Mouse (Mus musculus) embryonic facial prominence, embryonic 14.5 days (tissue): ENCODE measurements around the gene Hdc. TPM values are rescaled to one million over a fixed set of nuclear protein-coding genes. Genes with fewer than 3 reads are reported as not detected.

Experiments used
- ATAC-seq: fragments of 200-750 bp; cut with Nextera tagmentation; 2 replicates; pipeline ENCODE4 v1.8.0; 2017; ENCODE audit warnings: low read depth, moderate number of reproducible peaks, moderate TSS enrichment
- DNase-seq: peaks from one replicate; pipeline ENCODE4 v3.0.0-alpha.2; 2015; ENCODE audit warnings: low spot score
- H3K27ac ChIP-seq: fragments of 300-500 bp; sonication (generic); replicated peaks from 2 replicates; pipeline ENCODE4 v1.5.1; 2014; ENCODE audit warnings: low read depth, mild to moderate bottlenecking, low read length, moderate library complexity
- H3K27me3 ChIP-seq: fragments of 300-500 bp; sonication (generic); replicated peaks from 2 replicates; pipeline ENCODE4 v1.6.1; 2014; ENCODE audit warnings: low read length; ENCODE audit not compliant: control insufficient read depth, insufficient read depth
- H3K36me3 ChIP-seq: fragments of 300-500 bp; sonication (generic); 2 replicates; pipeline ENCODE4 v1.6.1; 2014; ENCODE audit warnings: low read length, mixed read lengths; ENCODE audit not compliant: control insufficient read depth, insufficient read depth
- H3K4me1 ChIP-seq: fragments of 300-500 bp; sonication (generic); 2 replicates; pipeline ENCODE4 v1.6.1; 2014; ENCODE audit warnings: antibody characterized with exemption, low read length; ENCODE audit not compliant: control insufficient read depth, insufficient read depth
- H3K4me2 ChIP-seq: fragments of 300-500 bp; sonication (generic); 2 replicates; pipeline ENCODE4 v1.6.1; 2014; ENCODE audit warnings: low read depth, mild to moderate bottlenecking, low read length, moderate library complexity, mixed read lengths
- H3K4me3 ChIP-seq: fragments of 300-500 bp; sonication (generic); 2 replicates; pipeline ENCODE4 v1.5.1; 2014; ENCODE audit warnings: low read depth, mild to moderate bottlenecking, low read length
- H3K9ac ChIP-seq: fragments of 300-500 bp; sonication (generic); 2 replicates; pipeline ENCODE4 v1.6.1; 2014; ENCODE audit warnings: low read depth, mild to moderate bottlenecking, low read length, moderate library complexity, mixed read lengths
- H3K9me3 ChIP-seq: fragments of 300-500 bp; sonication (generic); 2 replicates; pipeline ENCODE4 v1.6.1; 2016; ENCODE audit warnings: low read length; ENCODE audit not compliant: control insufficient read depth
- WGBS: fragments of 180-500 bp; shearing (Covaris S2); extraction: QIAGEN DNeasy Blood & Tissue Kit; methylation state at CpG from one replicate; pipeline ENCODE4 v1.1.7; 2014; 5-methylcytosine and 5-hydroxymethylcytosine counted together
- polyA plus RNA-seq: library from polyadenylated mRNA; unstranded; fragments of >200 nt; fragmentation: Nextera tagmentation; extraction: Ambion mirVana; gene quantifications from 2 replicates; pipeline ENCODE4 v1.2.1, GENCODE M21; 2014

Gene Hdc
- polyA plus RNA-seq, 1 experiment from 2014 or later: 67.6 TPM

DNA sequence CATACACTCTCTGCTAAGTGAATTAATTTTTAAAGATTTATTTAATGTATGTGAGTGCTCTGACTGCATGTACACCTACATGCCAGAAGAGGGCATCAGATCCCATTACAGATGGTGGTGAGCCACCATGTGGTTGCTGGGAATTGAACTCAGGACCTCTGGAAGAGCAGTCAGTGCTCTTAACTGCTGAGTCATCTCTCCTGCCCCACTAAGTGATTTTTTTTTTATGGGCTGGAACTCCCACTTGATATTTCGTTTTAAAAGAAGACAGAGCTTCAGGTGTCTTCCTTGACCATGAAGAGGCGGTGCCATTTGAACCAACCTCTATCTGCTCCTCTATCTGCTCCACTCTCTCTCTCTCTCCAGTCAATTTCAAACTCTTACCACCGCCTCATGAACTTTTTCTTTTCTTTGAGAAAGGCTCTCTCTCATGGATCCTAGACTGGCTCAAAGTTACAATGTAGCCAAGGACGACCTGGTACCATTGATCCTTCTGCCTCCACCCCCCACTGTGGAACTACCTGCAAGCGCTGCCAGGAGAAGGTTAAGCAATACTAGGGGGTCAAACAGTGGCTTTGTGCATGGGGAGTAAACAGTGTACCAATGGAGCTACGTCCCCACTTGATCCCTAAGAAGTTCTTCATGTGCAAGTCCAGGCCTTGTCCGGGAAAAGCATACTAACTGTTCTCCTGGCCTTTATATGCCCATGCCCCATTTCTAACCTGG, 22.6 kb downstream of the Hdc start:
- WGBS: 94% methylated on average over 7 of the region's 7 CpGs
- no peak for ATAC-seq
- no peak overlapping the region for H3K27ac ChIP-seq

DNA sequence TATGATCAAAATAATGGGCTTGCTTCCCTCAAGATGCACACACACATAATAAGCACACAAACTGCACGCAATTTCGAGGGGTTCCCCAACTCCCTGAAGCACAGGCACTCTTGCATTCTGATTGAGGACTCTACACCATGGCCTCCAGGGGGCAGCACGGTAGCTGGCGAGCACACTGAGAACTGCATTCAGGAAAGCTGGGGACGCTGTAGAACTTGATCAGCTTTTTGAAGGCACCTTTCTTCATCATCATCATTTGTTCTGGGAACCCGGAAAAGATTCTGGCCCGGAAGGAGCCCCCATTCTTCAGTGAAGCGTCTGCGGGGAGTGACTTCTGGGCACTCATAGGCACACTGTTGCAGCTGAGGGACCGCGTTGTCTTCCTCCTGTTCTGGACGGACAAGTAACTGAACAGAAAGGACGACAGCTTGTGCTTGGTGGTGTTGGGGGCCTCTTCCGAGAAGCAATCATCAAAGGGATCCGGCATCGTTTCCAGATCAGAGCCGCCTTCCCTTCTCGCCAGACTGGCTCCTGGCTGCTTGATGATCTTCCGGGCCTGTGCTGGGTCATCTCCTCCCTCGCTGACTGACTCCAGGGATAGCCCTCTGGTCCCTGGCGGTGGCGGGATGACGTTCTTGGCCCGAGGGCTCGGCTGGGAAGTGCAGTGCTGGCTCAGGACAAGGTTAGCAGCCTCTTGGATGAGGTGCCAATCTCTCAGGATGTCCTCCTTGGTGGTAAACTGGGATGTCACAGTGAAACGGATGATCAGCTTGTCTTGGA, 25.1 kb downstream of the Hdc start:
- Histone ChIP-seq H3K9ac (peak overlapping the region; percentile 34; the same call in 1 of the 2 replicates), H3K4me3 (peak overlapping the region; percentile 34)
- 24% methylated on average over 23 of the region's 26 CpGs for WGBS

More for the DNA sequence above, 22.6 kb downstream of the Hdc start:
- DNase-seq: no peak
- Histone ChIP-seq H3K27me3 (no peaks in the 10 kb centered on the region), H3K36me3 (no peaks in the 10 kb centered on the region), H3K4me1 (0 out of 2 replicates have a peak, but pooled peaks cover 4% of the 10 kb centered on the region), H3K9me3 (no peaks in the 10 kb centered on the region), H3K4me3 (no peak overlapping the region), H3K9ac (no peak overlapping the region), H3K4me2 (no peak overlapping the region)

DNA sequence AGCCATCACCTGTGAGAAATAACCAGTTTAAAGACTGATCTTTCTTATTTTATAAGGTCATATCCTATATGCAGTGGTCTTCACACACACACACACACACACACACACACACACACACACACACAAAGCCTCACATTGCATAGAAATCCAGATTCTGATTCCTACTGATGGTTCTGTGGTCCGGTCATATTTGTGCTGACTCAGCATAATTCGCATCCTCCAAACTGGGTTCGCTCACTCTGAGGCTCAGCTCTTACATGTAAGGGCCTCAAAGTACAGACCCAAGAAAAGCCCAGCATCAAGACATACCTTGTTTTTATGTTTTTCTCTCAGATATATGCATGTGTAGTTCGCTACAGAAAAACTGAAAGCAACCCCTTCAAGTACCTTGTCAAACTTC, 27.8 kb downstream of the Hdc start:
- H3K4me2 ChIP-seq: no peak overlapping the region
- DNase-seq (no peak), ATAC-seq (no peak)
- H3K36me3 ChIP-seq: no peaks in the 10 kb centered on the region
- H3K27me3 ChIP-seq: no peaks in the 10 kb centered on the region
- H3K4me3 ChIP-seq: no peak overlapping the region
- WGBS: 87% methylated on average over 4 of the region's 4 CpGs
- no peak overlapping the region for H3K27ac ChIP-seq
- no peaks in the 10 kb centered on the region for H3K9me3 ChIP-seq
- no peak overlapping the region for H3K9ac ChIP-seq
- 0 out of 2 replicates have a peak, but pooled peaks cover 4% of the 10 kb centered on the region for H3K4me1 ChIP-seq

More for the DNA sequence above, 25.1 kb downstream of the Hdc start:
- H3K27me3 ChIP-seq: no peaks in the 10 kb centered on the region
- H3K4me1 ChIP-seq: 0 out of 2 replicates have a peak, but pooled peaks cover 4% of the 10 kb centered on the region
- peak; percentile 81 for DNase-seq
- H3K36me3 ChIP-seq: no peaks in the 10 kb centered on the region
- H3K27ac ChIP-seq: no peak overlapping the region
- H3K4me2 ChIP-seq: peak overlapping the region; percentile 65
- ATAC-seq: peak; percentile 50; the same call in 1 of the 2 replicates
- H3K9me3 ChIP-seq: no peaks in the 10 kb centered on the region

DNA sequence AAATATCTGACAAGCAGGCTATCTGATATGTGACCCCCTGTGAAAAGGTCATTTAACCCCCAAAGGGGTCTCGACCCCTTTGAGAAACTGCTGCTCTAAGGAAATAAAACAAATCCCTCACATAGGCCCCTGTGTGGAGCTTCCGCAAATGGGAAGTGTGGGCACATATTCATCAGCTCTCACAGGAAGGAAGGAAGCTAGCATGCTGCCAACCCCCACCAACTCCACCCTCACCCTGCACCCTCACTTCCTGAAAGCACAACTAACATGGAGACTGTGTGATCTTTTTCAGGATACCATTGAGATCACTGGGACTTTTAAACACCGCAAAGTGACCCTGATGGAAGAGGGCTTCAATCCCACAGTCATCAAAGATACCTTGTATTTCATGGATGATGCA, 31.6 kb downstream of the Hdc start:
- DNase-seq: no peak
- 73% methylated on average over 3 of the region's 3 CpGs for WGBS
- Histone ChIP-seq H3K4me2 (no peak overlapping the region), H3K4me3 (no peak overlapping the region), H3K36me3 (no peaks in the 10 kb centered on the region), H3K9me3 (no peaks in the 10 kb centered on the region), H3K4me1 (no peaks in the 10 kb centered on the region; the same call in 1 of the 2 replicates), H3K27ac (no peak overlapping the region), H3K27me3 (no peaks in the 10 kb centered on the region), H3K9ac (no peak overlapping the region)
- ATAC-seq: no peak

DNA sequence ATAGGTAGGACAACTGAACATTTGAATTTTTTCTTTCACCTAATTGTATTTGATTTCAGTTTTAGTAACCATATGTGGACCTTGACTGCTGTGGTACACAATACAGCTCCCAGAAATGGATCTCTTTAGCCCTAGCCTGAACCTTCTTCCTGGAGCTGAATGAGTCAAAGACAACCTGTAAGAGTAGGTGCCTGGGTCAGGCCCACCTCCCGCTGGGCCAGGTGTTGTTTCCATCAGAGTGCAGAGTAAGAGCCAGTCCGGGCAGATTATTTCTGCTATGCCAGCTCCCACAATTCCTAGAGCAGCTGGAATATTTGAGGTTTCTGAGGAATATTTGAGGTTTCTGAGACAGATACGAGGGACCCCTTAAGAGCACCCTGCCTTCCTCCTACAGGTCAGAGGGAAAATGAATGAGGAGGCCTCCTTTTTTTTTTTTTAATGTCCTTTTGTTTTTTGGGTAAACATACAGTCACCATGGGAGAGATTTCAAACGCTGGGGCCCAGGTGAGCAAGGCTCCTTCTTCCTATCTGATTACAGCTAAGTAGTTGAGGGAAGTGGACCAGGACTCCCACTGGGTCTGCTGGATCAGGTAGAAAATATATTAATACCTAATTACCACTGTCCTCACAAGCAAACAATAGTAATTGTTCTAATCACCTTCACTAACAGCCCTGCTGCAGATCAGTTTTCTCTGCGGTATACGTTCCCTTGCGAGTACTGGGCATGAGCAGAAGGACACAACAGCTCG, 34.3 kb downstream of the Hdc start:
- DNase-seq (peak; percentile 52), ATAC-seq (peak; percentile 87)
- Histone ChIP-seq H3K36me3 (no peaks in the 10 kb centered on the region), H3K4me2 (no peak overlapping the region), H3K4me3 (no peak overlapping the region), H3K9ac (no peak overlapping the region), H3K27ac (no peak overlapping the region; the same call in 1 of the 2 replicates), H3K4me1 (no peaks in the 10 kb centered on the region; the same call in 1 of the 2 replicates), H3K9me3 (no peaks in the 10 kb centered on the region), H3K27me3 (no peaks in the 10 kb centered on the region)
- whole genome bisulfite sequencing: 66% methylated on average over 8 of the region's 8 CpGs

DNA sequence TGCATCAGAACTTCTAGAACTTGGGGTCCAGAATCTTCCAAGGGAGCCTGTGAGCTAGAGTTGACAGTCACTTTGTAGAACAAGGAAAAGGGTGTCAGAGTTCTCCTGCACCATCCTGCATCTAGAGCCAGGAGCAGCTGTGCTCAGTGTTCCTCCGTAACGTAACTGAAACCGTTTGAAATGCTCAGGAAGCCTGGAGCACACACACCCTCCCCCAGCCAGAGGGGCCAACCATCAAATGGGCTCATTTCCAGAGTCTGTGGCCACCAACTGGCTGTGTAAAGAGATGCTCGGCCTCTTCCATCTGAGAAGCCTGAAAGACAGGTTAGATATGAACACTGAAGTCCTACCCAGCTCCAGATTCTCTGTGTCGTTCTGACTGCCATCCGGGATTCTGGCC, 35.1 kb downstream of the Hdc start:
- DNase-seq (no peak), ATAC-seq (no peak)
- Histone ChIP-seq H3K4me2 (no peak overlapping the region), H3K4me1 (no peaks in the 10 kb centered on the region; the same call in 1 of the 2 replicates), H3K9ac (no peak overlapping the region), H3K36me3 (no peaks in the 10 kb centered on the region), H3K27ac (peak overlapping the region; percentile 22; the same call in 1 of the 2 replicates), H3K9me3 (no peaks in the 10 kb centered on the region), H3K4me3 (no peak overlapping the region), H3K27me3 (no peaks in the 10 kb centered on the region)
- 46% methylated on average over 6 of the region's 6 CpGs for WGBS

DNA sequence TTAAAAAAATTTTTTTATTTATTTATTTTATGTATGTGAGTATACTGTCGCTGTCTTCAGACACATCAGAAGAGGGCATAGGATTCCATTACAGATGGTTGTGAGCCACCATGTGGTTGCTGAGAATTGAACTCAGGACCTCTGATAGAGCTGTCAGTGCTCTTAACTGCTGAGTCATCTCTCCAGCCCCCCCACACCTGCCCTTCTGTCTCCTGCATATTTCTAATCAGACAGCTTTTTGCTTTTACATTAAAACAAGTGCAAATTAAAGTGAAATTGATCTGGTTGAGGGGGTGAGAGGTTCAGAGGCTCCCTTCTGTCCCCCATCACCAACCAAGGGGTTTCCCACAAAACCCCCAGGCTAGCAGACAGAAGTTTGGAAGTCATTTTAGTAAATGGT, 39.8 kb downstream of the Hdc start:
- no peak overlapping the region for H3K4me3 ChIP-seq
- 92% methylated on average over 1 of the region's 1 CpGs for WGBS
- no peaks in the 10 kb centered on the region for H3K27me3 ChIP-seq

DNA sequence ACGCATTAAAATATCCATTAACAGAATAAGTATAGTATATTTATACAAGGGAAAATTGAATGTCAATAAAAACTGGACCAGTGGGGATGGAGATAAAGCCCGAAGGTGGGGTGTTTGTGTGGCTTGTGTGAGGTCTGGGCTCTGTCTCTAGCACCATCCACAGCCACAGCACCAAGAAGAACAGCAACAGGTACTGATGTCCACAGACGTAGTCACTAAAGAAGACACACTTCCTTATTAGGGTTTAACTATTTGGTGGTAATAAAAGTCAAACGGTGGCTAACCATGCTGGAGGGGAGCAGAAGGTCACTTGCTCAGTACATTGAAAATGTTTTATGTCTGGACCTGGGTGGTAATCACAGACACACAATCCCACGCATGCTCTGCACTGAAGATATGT, 41.7 kb downstream of the Hdc start:
- no peaks in the 10 kb centered on the region for H3K27me3 ChIP-seq
- no peaks in the 10 kb centered on the region for H3K36me3 ChIP-seq
- DNase-seq (no peak), ATAC-seq (no peak)
- H3K4me2 ChIP-seq: no peak overlapping the region
- H3K9ac ChIP-seq: no peak overlapping the region
- 90% methylated on average over 5 of the region's 5 CpGs for whole genome bisulfite sequencing
- no peaks in the 10 kb centered on the region for H3K9me3 ChIP-seq
- H3K4me3 ChIP-seq: no peak overlapping the region
- H3K27ac ChIP-seq: no peak overlapping the region
- no peaks in the 10 kb centered on the region for H3K4me1 ChIP-seq

More for the DNA sequence above, 39.8 kb downstream of the Hdc start:
- H3K9ac ChIP-seq: no peak overlapping the region
- no peaks in the 10 kb centered on the region for H3K36me3 ChIP-seq
- no peak overlapping the region for H3K27ac ChIP-seq
- H3K9me3 ChIP-seq: no peaks in the 10 kb centered on the region
- no peak overlapping the region for H3K4me2 ChIP-seq
- ATAC-seq: no peak
- H3K4me1 ChIP-seq: no peaks in the 10 kb centered on the region; the same call in 1 of the 2 replicates
- no peak for DNase-seq
